Mouse (Mus musculus): Measurements from ENCODE around the gene Lclat1.

Lclat1 gene

DNA sequence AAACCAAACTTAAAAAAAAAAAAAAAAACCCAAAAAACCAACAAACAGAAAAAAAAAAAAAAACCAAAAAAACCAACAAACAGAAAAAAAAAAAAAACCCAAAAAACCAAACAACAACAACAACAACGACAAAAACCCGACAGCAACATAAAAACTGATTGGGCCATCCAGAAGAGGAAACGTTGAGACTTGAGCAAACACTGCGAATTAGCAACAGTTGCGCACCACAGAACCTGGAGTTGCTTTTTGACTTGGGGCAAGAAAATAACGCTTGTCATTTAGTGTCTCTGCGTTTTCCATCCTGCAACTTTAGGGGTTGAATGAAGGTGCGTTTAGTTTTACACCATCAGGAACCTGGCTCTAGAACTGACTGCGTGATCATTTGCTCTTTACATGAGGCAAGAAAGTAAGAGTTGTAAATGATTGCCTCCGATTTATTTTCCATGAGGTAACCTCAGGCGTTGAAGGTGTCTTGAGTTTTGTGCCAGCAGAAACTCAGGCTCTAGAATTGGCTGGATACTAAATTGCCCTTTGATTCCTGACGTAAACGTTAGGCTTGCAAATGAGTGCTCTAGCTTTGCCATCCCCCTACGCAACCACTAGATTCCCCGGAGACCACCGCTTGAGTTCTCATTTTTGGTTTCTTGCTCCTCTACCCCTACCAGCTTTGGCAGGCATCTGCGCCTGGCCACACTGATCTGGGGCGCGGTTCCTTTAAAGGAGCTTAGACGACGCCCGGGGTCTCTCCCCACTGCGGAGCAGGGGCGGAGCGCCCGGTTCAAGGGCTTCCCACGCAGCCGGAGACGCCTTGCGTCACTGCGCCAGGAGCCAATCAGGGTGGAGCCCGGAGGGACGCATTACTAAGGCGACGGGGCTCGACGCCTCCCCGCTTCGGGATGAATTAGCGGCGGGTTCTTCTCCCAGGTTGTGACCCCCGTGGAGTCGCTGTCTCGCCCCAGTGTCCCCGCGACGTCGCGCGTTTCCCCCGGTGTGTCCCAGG lies at the start of gene Lclat1:
TSS of gene Lclat1 (plus strand) at position 828 of the 1,000 bp plus-strand sequence.
- peak; percentile 91 for DNase-seq

DNA sequence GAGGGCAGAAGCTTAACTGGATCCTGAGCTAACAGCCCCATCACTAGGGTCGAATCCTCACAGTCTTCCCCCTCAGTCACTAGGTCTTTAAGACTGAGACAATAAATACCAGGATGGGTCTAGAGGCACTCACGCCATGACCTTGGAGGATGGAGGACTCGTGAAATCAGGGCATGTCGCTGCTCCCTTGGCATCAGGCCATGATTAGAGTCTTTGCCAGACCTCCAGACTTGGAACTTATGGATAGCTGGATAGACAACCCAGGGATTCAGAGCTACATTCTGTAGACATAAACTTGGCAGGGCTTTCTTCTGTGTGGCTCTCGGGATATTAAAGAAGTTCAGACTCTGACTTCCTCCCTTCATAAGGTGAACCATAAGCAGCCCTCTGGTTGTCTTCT lies 49.5 kb upstream of the Lclat1 start:
- no peak for DNase-seq

DNA sequence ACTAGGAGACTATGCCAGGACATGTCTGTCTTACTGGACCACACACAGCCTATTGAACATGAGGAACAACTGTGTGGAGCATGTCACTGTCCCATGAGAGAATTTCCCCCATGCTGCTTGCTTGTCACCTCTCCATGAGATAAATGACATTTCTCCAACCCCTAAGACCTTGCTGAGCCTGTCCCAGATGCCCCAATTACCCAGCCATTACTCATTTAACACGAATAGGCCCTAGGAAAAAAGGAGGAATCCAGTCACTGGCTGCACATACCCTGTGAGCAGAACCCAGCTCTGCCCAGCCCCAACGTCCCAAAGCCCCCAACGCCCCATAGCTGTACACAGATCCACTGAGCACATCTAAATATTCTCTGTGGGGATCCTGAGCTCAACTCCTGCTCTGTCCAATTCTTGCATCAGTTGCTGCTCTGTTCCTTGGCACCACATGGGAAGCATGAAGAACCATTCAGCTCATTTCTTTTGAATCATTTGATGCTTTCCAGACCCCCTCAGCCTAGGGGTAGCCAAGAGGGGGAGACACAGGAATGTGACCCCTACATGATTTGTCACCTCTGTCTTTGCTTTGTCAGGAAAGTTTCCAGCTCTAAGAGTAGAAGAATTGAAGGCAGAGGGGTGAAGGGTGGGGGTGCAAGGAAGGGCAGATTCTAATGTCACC lies 47.4 kb upstream of the Lclat1 start:
- no peak for DNase-seq

DNA sequence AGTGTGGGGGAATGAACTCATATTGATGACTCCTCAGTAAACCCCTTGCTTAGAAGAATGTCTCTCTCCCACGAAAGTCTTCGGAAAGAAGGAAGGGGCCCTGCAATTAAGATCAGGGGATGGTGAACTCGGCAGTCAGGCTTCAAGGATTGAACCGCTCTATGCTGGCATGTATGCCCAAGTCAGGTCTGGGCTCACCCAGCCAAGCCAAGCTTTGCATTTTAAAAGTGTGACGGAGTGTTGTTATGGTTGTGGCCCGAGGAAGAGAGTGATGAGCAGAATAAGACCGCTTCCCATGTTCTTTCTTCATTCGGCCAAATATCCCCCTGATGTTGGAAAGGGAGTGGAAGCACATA lies 46.9 kb upstream of the Lclat1 start:
- no peak for DNase-seq

DNA sequence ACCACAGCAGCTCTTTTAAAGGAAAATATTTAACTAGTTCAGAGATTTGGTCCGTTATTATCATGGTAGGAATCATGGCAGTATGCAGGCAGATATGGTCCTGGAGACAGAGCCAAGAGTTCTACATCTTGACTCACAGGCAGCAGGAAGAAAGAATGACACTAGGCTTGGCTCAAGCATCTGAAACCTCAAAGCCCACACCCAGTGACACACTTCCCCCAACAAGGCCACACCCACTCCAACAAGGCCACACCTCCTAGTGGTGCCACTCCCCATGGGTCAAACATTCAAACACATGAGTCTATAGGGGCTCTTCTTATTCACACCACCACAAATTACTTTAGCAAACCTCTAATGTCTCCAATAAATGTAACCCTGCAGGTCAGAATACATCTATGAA lies 45.1 kb upstream of the Lclat1 start:
- DNase-seq: no peak

DNA sequence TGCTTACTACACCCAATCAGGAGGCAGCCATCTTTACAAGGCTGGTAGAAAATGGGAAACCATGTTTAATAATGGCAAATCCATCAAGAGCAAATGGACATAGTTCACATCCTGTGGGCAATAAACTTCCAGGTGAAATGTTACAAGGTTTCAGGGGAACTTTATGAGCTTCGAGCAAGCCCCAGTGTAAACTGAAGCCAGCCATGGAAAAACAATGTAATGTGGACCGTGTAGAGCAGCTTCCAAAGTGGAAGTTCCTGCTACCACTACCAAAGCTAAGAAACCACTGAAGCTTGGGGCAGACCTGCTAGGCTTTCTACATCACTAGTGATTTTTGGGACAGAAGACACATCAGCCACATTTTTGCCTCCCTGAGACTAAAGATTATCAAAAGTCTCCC lies 44.5 kb upstream of the Lclat1 start:
- DNase-seq: no peak

DNA sequence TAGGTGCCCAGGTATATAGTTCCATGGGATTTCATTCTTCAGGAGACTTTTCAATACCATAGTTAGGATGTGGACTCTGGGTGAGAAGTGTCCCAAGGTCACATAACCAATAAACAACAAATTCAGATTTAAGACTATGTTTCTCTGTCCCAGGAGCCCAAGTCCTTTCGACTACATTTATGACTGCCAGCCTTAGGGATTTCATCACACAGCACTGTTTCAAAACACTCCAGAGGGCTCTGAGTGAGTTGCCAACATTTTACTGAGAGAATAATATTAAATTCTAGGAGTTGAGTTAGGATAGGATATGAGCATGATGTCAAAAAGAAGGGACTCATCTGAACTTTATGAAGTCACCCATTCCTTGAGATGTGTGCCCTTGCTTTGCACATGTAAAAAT lies 44.0 kb upstream of the Lclat1 start:
- no peak for DNase-seq

DNA sequence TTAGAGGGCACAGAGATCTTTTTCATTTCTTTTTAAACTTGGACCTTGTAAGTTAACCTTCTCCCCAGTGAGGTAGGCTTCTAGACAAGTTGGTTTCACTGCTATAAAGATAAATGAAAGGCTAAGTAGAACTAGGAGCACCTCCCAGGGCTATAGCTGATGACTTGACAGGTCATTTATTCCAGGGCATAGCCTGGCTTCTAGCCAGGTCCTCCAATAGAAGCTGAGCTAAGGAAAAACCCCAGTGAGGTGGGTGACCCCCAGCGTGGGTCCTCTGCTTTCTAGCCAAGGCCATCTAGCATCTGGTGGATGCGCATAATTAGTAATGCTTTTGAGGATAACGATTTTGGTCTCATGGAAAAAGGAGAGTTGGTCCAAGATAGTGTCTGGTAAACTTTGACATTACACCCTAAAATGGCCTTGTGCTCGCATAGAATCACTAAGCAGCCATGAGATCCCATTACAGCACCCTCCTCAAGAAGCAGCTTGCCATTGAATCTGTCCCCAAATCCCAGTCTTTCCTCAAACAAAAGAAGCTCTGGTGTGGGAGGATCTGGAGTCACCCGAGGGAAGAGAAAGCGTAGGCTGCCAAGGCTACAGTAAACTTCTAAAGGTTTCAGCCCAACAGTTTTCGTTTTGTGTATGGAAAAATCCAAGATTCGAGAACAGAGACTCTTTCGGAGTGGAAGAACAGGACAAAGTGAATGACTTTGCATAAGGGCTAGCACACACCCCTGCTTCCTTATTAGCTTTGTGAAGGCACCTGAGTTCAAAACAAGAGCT lies 41.2 kb upstream of the Lclat1 start:
- no peak for DNase-seq

DNA sequence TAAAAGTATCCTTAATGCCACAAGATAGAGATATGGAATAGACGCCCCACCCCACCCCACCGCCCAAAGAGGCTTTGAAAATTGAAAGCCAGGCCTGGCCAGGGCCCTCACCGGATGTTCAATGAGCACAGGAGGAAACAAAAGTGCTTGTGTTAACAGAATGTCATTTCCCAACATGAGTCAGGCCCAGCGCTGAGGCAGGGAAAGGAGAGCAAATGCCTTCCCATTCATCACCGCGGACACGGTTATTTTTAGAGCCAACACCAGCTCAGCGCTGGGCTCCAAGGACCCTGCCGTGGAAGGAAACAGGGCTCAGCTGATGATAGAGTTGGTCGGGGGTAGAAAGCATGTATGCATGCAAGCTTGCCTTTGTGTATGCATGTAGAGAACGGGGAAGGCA lies 40.4 kb upstream of the Lclat1 start:
- no peak for DNase-seq

DNA sequence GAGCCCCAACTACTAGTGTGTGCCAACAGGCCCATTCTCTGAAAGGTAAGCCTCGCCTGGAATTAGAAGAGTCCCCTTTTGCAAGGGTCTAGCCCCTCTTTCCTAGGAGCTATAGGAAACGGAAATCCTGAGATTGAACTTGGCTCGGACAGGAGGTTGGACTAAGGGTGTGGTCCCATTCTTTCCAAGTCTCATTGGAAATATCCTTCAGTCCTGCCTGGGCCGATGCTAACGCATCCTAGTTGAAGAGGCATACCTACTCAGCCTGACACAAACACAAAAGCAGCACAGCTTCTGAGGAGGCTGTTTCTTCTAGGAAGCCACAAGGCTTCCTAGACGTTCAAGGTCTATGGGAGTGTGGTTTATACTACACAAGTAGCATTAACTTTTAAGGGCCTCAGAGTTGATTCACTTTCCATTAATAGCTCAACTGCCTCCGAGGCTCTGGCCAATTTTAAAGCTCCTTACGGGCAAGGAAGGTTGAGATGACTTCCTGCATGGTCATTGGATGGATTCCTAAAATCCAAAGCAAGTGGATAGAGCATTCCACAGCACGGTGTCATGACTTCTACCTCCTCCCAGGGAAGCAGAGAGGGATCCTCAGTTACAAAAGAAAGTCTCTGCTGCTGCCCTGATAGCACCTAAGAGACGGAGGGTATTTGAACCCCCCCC lies 39.3 kb upstream of the Lclat1 start:
- no peak for DNase-seq

DNA sequence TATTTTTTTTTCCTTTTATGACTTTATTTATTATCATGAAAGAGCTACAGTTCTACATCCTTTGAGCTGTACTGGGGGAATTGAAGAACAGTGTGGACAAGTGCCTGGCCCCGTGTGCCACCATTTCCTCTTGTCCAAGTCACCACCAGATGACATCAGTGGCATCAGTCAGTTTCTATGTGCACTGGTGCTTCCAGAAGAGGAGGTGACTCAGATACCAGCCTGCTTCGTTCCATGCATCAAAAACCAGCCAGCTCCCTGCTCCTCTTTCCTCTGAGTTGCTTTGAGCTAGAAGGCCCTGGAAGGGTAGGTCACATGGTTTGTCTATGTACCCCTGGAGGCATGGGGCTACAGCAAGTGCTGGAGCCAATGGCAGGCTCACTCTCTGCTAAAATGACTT lies 37.3 kb upstream of the Lclat1 start:
- DNase-seq: no peak

DNA sequence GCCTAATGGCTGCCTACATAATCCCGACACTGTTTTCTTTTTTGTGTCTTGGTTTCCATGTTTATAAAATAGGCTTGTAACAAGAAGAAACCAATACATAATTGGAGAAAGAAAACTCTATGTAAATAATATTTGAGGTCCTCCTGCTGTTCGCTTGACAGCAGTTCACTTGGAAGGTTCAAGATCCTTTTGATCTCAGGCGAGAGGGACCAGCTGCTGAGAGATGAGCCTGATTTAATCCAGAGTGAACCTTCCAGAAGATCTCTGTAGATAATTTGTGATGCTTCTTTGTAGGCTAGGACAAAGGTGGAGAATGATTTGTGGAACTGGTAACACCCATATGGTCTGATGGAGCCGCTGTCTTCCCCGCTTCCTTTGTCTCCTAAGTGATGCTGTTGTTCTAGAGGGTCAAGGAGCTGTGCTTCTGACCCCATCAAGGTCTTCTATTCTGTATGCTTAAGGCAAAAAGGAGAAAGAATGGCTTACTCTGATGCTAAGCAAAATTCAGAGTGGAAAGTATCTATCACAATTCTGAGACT lies 36.0 kb upstream of the Lclat1 start:
- no peak for DNase-seq

DNA sequence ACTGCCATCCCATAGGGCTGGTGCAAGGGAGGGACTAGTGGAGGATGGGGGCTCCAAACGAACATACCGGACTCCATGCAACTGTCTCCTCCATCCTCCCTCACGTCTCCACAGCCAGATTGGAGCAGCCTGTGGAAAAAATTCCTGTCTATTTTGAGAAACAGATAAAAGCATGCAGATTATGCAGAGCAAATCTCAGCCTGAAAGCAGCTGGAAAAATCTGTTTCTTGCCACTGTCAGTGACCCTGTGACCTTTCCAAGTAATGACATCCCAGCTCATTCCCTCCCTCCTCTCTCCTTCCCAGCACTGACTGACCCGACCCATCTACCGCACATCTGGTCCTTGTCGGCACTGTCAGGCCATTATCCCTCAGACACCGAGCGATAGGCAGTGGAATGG lies 35.5 kb upstream of the Lclat1 start:
- DNase-seq: no peak

DNA sequence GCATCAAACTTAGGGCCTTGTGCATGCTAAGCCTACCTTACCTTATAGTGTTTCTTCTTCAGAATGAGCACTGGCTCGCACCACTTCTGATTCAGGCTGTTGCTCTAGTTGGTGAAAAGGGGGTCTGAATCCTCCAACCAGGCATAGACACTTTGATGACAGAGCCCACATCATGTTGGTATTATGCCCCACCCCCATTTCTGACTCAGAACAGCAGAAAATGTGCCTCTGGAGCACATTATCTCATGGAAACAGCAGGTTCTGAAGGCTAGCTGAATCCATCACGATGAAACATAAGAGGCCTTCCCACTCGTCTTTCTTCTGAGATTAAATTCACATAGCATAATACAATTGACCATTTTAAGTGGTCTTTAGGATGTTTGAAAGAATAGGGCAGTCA lies 33.2 kb upstream of the Lclat1 start:
- no peak for DNase-seq

DNA sequence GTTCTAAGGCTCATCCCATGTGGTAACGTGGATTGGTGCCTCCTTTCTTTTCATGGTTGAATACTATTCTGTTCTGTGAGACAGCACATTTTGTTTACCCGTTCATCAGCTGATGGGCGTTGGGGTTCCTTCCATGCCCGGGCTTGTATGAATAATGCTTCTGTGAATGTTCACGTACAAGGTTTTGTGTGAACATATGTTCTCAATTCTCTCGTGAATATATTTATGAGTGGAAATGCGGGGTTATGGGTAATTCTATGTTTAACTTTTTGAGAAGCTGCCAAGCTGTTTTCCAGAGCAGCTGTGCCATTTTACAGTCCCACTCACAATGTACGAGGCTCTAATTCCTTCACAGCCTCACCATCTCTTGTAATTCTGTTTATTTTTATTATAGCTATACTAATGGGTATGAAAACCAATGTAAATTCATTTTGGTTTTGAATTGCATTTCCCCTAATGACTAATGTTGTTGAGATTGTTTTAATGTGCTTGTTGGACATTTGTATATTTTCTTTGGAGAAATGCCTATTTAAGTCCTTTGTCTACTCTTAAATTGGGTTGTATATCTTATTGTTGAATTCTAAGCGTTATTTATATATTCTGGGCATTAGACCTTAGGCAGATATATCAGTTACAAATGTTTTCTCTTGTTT lies 32.4 kb upstream of the Lclat1 start:
- no peak for DNase-seq

DNA sequence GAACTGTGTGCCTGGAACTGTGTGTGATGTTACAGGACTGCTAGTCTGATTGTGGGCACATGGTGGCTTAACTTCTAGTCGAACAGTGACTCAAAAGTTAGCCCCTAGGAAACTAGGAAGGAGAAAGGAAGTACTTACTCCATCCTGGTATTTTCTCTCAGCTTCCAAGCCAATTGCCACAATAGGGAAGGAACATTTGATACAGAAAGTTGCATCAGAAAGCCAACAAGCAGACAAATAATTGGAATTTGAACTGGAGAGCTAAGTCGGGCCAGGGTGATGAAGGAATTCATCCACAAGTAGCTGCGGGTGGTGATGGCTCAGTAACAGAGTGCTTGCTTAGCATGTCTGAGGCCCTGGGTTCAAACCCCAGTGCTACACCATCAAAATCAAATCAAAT lies 30.1 kb upstream of the Lclat1 start:
- DNase-seq: no peak

DNA sequence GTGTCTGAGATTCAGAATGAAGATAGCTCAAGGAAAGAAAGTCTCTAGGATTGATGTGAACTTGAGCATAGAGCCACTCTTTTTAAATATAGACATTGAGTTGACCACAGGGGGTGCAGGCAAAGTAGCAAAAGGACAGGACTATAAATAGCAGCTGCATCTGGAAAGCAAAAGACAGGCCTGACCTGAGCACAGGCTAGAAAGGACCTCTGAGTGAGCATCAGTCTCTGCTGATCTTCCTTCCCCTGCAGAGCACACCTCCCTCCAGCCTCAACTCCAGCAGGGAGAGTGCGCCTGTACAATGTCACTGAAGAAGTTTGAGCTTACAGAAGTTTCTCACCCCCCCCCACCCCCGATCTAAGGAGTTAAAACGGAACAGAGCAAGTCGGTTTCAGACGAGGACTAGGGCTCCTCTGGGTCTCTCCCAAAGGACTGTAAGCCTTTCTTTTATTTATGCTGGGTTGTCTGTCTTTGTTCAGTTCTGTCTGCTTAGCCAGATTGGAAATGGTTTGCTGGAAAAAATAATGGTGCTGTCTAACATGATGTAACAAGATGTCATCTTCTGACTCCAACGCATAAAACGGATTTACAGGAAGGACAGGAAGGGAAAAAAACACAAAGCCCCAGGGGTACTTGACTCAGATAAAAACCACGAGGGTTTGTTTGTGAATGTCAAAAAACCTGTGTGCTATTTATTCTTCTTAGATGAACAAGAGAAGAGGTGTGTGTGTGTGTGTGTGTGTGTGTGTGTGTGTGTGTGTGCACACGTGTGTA lies 26.2 kb upstream of the Lclat1 start:
- DNase-seq: no peak

DNA sequence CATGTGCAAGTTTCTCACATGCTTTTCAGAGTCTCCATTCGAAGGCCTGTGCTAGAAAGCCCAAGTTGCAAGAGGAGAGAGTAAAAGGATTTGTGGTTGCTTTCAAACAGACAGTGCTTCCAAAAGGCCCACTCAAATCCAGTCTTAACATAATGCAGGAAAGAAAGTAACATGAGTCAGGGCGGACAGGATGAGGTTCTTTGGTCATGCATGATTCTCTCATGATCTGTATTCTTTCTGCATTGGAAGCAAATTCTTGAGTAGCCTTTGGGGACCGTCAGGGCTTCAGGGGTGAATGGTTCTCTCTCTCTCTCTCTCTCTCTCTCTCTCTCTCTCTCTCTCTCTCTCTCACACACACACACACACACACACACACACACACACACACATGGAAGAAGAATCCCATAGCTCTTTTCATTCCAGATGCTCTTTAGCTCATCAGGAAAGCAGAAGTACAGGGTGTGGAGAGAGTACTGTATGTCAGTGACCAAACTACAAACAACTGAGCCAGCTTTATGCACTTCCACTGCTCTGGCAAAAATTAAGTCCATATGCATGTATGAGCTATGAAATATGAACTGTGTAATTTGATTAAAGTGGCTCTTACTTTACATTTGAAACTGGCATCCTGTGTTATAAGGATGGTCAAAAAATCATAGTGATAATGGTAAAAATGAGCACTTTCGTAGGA lies 25.1 kb upstream of the Lclat1 start:
- no peak for DNase-seq

DNA sequence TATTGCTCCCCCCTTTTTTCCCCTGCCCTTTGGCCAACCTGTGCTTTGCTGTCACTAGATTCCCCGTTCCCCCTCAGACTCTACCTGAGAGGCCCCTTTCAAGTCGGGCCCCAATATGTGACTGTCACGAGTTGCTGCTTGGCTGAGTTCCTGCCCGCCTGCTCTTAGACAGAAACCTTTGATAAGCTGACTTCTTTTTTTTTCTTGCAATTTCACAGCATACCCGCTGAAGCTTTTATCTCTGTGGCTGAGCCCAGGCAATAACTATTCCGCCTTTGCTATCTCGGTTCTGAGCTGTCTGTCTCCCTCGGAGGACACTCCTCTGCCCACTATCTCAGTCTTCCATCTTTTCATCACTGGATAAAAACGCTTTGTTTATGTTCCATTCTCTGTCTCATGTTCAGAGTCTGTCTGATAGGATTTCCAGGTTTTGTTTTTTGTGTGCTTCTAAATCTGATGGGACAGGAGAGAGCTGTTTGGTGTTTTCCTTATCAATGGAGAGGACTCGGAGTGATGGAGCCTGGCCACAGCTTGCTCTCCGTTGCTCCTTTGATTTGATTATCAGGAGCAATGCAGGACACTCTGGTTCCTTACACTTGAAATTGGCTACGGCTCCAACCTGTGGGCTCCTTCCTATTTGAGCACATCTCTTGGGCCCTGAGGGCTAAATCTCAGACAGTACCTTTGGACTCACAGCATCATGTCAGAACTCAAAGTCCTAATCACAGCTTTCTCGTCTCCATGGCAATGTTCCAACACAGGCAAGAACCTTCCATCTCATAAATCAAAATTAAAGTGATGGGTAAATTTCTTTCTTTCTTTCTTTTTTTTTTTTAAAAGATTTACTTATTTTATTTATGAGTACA lies 20.5 kb upstream of the Lclat1 start:
- no peak for DNase-seq

DNA sequence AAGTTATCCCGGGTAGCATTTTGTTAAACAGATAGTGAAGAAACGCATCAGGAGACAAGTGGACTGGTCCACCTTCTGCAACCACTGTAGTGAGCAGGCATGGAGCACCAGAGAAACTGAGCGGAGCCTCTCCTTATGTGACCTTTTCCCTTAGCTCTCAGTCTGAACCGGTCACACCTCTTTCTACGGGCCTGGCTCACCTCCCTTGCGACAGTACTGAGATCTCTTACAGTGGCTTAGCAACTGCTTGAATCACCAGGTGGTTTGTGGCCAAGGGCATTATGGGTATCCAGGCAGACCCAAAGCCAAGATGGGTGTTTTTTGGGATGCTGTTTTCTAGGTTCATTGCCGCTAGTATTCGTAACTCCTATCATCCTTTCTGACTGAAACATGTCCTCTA lies 16.4 kb upstream of the Lclat1 start:
- DNase-seq: no peak
